Mouse (Mus musculus): ENCODE results near the gene Mpo.

GRCm38 (mm10) chr11:87760301-87761081 is 32.9 kb upstream of the Mpo start, which contains the start of gene Tspoap1:
- TF ChIP-seq CTCF (IDR thresholded peaks at IDR 0.05; ENCODE audit: low read depth) (no peak), EP300 (IDR thresholded peaks at IDR 0.05; ENCODE audit: low read depth) (no peak)

Data from liver, embryonic 14.5 days (tissue).